Comparison of ENCODE assay signal across 8 mouse cellular contexts in genomic region chr12:88984375-88984774, GRCm38 (mm10).
A peak's percentile ranks its signal among the peaks of the same experiment; 100 is the strongest.
DNase-seq lines count a peak whose midpoint lies in the region; ATAC-seq and TF ChIP-seq lines count a peak whose summit lies in the region.

No protein-coding gene starts in this region.

- H3K4me1 ChIP-seq in MEL (ENCODE audit: control insufficient read depth in 1 of 2, insufficient read depth in 2 of 2, low read length in 2 of 2), result peaks cover 0 to 19% of the 10 kb centered on the region in 2 experiments; a peak in 3 of 4 replicates
- H3K4me1 ChIP-seq in hindbrain, embryonic 12.5 days, result peaks cover 25% of the 10 kb centered on the region
- peaks cover 41 to 54% of the 10 kb centered on the region in 2 experiments for H3K4me1 ChIP-seq in liver, embryonic 14.5 days (replicated peaks; ENCODE audit: control insufficient read depth in 2 of 2, insufficient read depth in 2 of 2, low read length in 1 of 2)
- H3K4me1 ChIP-seq in stomach, postnatal 0 days (replicated peaks; ENCODE audit: control insufficient read depth, insufficient read depth), result no peaks in the 10 kb centered on the region; the same call in 1 of the 2 replicates

- peak; percentile 91 for DNase-seq in MEL (ENCODE audit: low read depth, low spot score)
- DNase-seq in embryo, embryonic 11 days, result peak; percentile 54
- DNase-seq in liver, embryonic 14.5 days (ENCODE audit: low read depth in 3 of 3, low spot score in 3 of 3), result peak; percentile 96 to 98 (median 98)
- DNase-seq in stomach, postnatal 0 days (ENCODE audit: low spot score), result no peak
- no peak for DNase-seq in left cerebral cortex, adult 11 months (ENCODE audit: low spot score)
- no peak for DNase-seq in lung, postnatal 25 days (ENCODE audit: low spot score)
- no peak for DNase-seq in cerebellum, adult 8-10 months

- no peaks in the 10 kb centered on the region for H3K79me2 ChIP-seq in MEL (ENCODE audit: control insufficient read depth, insufficient read depth, low read length, poor library complexity)

- no peak for TF ChIP-seq CTCF in MEL (IDR thresholded peaks at IDR 0.05 in 2 of 3, conservative IDR thresholded peaks at IDR 0.05 in 1 of 3; ENCODE audit: control insufficient read depth in 1 of 3, insufficient read depth in 1 of 3, low read depth in 2 of 3, low read length in 3 of 3, poor library complexity in 1 of 3, severe bottlenecking in 1 of 3)
- no peak for TF ChIP-seq CTCF in liver, embryonic 14.5 days (IDR thresholded peaks at IDR 0.05; ENCODE audit: low read depth)
- no peak for TF ChIP-seq CTCF in stomach, postnatal 0 days (IDR thresholded peaks at IDR 0.05; ENCODE audit: low read depth)

- no peak for TF ChIP-seq RAD21 in MEL (IDR thresholded peaks at IDR 0.05; ENCODE audit: low read depth, low read length)

- no peak overlapping the region for H3K9ac ChIP-seq in MEL (ENCODE audit: control insufficient read depth, low read depth, low read length, poor library complexity, severe bottlenecking)
- no peak overlapping the region for H3K9ac ChIP-seq in hindbrain, embryonic 12.5 days
- H3K9ac ChIP-seq in liver, embryonic 14.5 days (replicated peaks), result peak overlapping the region; percentile 70
- H3K9ac ChIP-seq in stomach, postnatal 0 days (ENCODE audit: low read length), result no peak overlapping the region

- TF ChIP-seq EP300 in MEL (IDR thresholded peaks at IDR 0.05; ENCODE audit: low read depth in 1 of 2, low read length in 2 of 2), result peak; percentile 90 to 91
- TF ChIP-seq EP300 in liver, embryonic 14.5 days (IDR thresholded peaks at IDR 0.05; ENCODE audit: low read depth), result peak; percentile 96
- TF ChIP-seq EP300 in stomach, postnatal 0 days (optimal IDR thresholded peaks at IDR 0.05), result no peak

- TF ChIP-seq POLR2A in MEL (IDR thresholded peaks at IDR 0.05; ENCODE audit: control insufficient read depth in 1 of 2, insufficient read depth in 1 of 2, low read depth in 1 of 2, low read length in 2 of 2, poor library complexity in 1 of 2), result no peak

- peak; percentile 71 for ATAC-seq in hindbrain, embryonic 12.5 days (ENCODE audit: low FRiP score)
- peak; percentile 94 for ATAC-seq in liver, embryonic 14.5 days (ENCODE audit: insufficient read depth)
- peak; percentile 63; the same call in 1 of the 2 replicates for ATAC-seq in stomach, postnatal 0 days (ENCODE audit: low FRiP score, low TSS enrichment)

- H3K9me3 ChIP-seq in MEL (replicated peaks; ENCODE audit: insufficient read depth, low read length), result no peaks in the 10 kb centered on the region
- H3K9me3 ChIP-seq in hindbrain, embryonic 12.5 days (replicated peaks), result no peaks in the 10 kb centered on the region
- H3K9me3 ChIP-seq in liver, embryonic 14.5 days (ENCODE audit: control insufficient read depth, low read length), result no peaks in the 10 kb centered on the region
- no peaks in the 10 kb centered on the region for H3K9me3 ChIP-seq in stomach, postnatal 0 days (ENCODE audit: control insufficient read depth, low read length)

- WGBS in hindbrain, embryonic 12.5 days, result 13% methylated on average over 8 of the region's 8 CpGs
- WGBS in liver, embryonic 14.5 days (ENCODE audit: insufficient replicate concordance), result 2% methylated on average over 8 of the region's 8 CpGs
- WGBS in stomach, postnatal 0 days, result 19% methylated on average over 8 of the region's 8 CpGs

- peak overlapping the region; percentile 62 for H3K27ac ChIP-seq in MEL (ENCODE audit: control insufficient read depth, low read depth, low read length)
- H3K27ac ChIP-seq in hindbrain, embryonic 12.5 days, result peak overlapping the region; percentile 74
- H3K27ac ChIP-seq in liver, embryonic 14.5 days, result peak overlapping the region; percentile 100
- no peak overlapping the region for H3K27ac ChIP-seq in stomach, postnatal 0 days (replicated peaks)

- 0 out of 2 replicates have a peak overlapping the region, but pooled peaks have one; percentile 6 for H3K4me2 ChIP-seq in hindbrain, embryonic 12.5 days (replicated peaks)
- H3K4me2 ChIP-seq in liver, embryonic 14.5 days (ENCODE audit: low read depth), result peak overlapping the region; percentile 95
- H3K4me2 ChIP-seq in stomach, postnatal 0 days (replicated peaks; ENCODE audit: low read depth), result no peak overlapping the region

- H3K27me3 ChIP-seq in MEL (ENCODE audit: control insufficient read depth in 1 of 2, insufficient read depth in 2 of 2, low read length in 2 of 2), result peaks cover 0 to 1% of the 10 kb centered on the region in 2 experiments; a peak in 1 of 4 replicates
- H3K27me3 ChIP-seq in hindbrain, embryonic 12.5 days, result no peaks in the 10 kb centered on the region
- no peaks in the 10 kb centered on the region for H3K27me3 ChIP-seq in liver, embryonic 14.5 days (ENCODE audit: control insufficient read depth, insufficient read depth, low read length)
- no peaks in the 10 kb centered on the region for H3K27me3 ChIP-seq in stomach, postnatal 0 days (ENCODE audit: control insufficient read depth, insufficient read depth, low read length)

- H3K4me3 ChIP-seq in MEL (ENCODE audit: control insufficient read depth in 1 of 2, insufficient read depth in 1 of 2, low read depth in 2 of 2, low read length in 2 of 2), result peak overlapping the region; percentile 18 to 20; a peak in 3 of 4 replicates
- no peak overlapping the region for H3K4me3 ChIP-seq in hindbrain, embryonic 12.5 days
- H3K4me3 ChIP-seq in liver, embryonic 14.5 days (ENCODE audit: insufficient read depth in 1 of 2, low read depth in 2 of 2, low read length in 2 of 2), result peak overlapping the region; percentile 5 to 40
- H3K4me3 ChIP-seq in stomach, postnatal 0 days (ENCODE audit: low read depth, low read length), result no peak overlapping the region

- H3K36me3 ChIP-seq in MEL (ENCODE audit: control insufficient read depth in 1 of 2, insufficient read depth in 2 of 2, low read length in 2 of 2), result peaks cover 0 to 16% of the 10 kb centered on the region in 2 experiments; a peak in 2 of 4 replicates
- H3K36me3 ChIP-seq in hindbrain, embryonic 12.5 days, result no peaks in the 10 kb centered on the region
- H3K36me3 ChIP-seq in liver, embryonic 14.5 days (replicated peaks; ENCODE audit: control insufficient read depth, insufficient read depth, low read depth), result no peaks in the 10 kb centered on the region
- H3K36me3 ChIP-seq in stomach, postnatal 0 days (ENCODE audit: control insufficient read depth, insufficient read depth, low read length), result no peaks in the 10 kb centered on the region

TF ChIP-seq in MEL, 35 proteins besides CTCF, POLR2A, EP300 and RAD21 (continues in another document):
- TF ChIP-seq CHD1 (IDR thresholded peaks at IDR 0.05; ENCODE audit: low read depth, low read length) (no peak), TCF12 (IDR thresholded peaks at IDR 0.05; ENCODE audit: low read depth, low read length) (peak; percentile 98), TAL1 (IDR thresholded peaks at IDR 0.05; ENCODE audit: low read length) (peak; percentile 92), GABPA (IDR thresholded peaks at IDR 0.05; ENCODE audit: low read depth, low read length) (no peak), MAX (IDR thresholded peaks at IDR 0.05; ENCODE audit: low read length) (no peak; the same call in 1 of the 2 replicates), NRF1 (IDR thresholded peaks at IDR 0.05; ENCODE audit: insufficient read depth, low read depth, low read length, poor library complexity, severe bottlenecking) (no peak), KAT2A (conservative IDR thresholded peaks at IDR 0.05; ENCODE audit: low read depth, low read length) (no peak), HCFC1 (IDR thresholded peaks at IDR 0.05; ENCODE audit: low read depth, low read length) (0 out of 2 replicates have a peak, but pooled peaks have one; percentile 40), CHD2 (IDR thresholded peaks at IDR 0.05; ENCODE audit: low read length) (peak; percentile 17; the same call in 1 of the 2 replicates), RCOR1 (IDR thresholded peaks at IDR 0.05; ENCODE audit: low read depth, low read length) (peak; percentile 83), ZC3H11A (IDR thresholded peaks at IDR 0.05; ENCODE audit: low read depth, low read length) (no peak), SIN3A (IDR thresholded peaks at IDR 0.05; ENCODE audit: low read length) (peak; percentile 62; the same call in 1 of the 2 replicates), SMC3 (IDR thresholded peaks at IDR 0.05; ENCODE audit: low read depth, low read length) (no peak), USF1 (IDR thresholded peaks at IDR 0.05; ENCODE audit: low read depth, low read length) (no peak), MAZ (IDR thresholded peaks at IDR 0.05; ENCODE audit: low read depth, low read length) (peak; percentile 37; the same call in 1 of the 2 replicates), JUND (IDR thresholded peaks at IDR 0.05; ENCODE audit: low read depth, low read length) (no peak; the same call in 1 of the 2 replicates), MYB (IDR thresholded peaks at IDR 0.05; ENCODE audit: low read depth, low read length) (0 out of 2 replicates have a peak, but pooled peaks have one; percentile 6), POLR2AphosphoS5 (IDR thresholded peaks at IDR 0.05; ENCODE audit: borderline replicate concordance, low read depth, low read length) (no peak), ETS1 (IDR thresholded peaks at IDR 0.05; ENCODE audit: low read depth, low read length) (peak; percentile 84), ZKSCAN1 (IDR thresholded peaks at IDR 0.05; ENCODE audit: low read depth, low read length) (no peak), TBP (IDR thresholded peaks at IDR 0.05; ENCODE audit: low read depth, low read length) (peak; percentile 65), MYC (IDR thresholded peaks at IDR 0.05; ENCODE audit: low read depth, low read length) (no peak), NELFE (IDR thresholded peaks at IDR 0.05; ENCODE audit: low read depth, low read length) (no peak), POLR2AphosphoS2 (IDR thresholded peaks at IDR 0.05; ENCODE audit: low read length) (no peak), GATA1 (IDR thresholded peaks at IDR 0.05; ENCODE audit: low read depth, low read length) (peak; percentile 97), E2F4 (IDR thresholded peaks at IDR 0.05; ENCODE audit: borderline replicate concordance, low read depth, low read length) (no peak), ZMIZ1 (IDR thresholded peaks at IDR 0.05; ENCODE audit: low read depth, low read length) (no peak), ZNF384 (IDR thresholded peaks at IDR 0.05; ENCODE audit: low read depth, low read length) (peak; percentile 91), USF2 (IDR thresholded peaks at IDR 0.05; ENCODE audit: borderline replicate concordance in 1 of 2, insufficient read depth in 1 of 2, low read depth in 1 of 2, low read length in 2 of 2) (no peak), ELF1 (IDR thresholded peaks at IDR 0.05; ENCODE audit: low read depth, low read length) (no peak), MAFK (IDR thresholded peaks at IDR 0.05; ENCODE audit: borderline replicate concordance, low read depth, low read length) (no peak; the same call in 1 of the 2 replicates), BHLHE40 (IDR thresholded peaks at IDR 0.05; ENCODE audit: borderline replicate concordance, low read depth, low read length) (peak; percentile 64; the same call in 1 of the 2 replicates), MXI1 (IDR thresholded peaks at IDR 0.05; ENCODE audit: low read depth, low read length) (no peak; the same call in 1 of the 2 replicates)

Comparison
In these comparisons a context has a peak if more than half of its experiments do, and no peak if none do; other contexts are left out.
1. DNase-seq: peak in MEL (single experiment), embryo, embryonic 11 days (single experiment) and liver, embryonic 14.5 days (3 of 3); none in stomach, postnatal 0 days (single experiment), left cerebral cortex, adult 11 months (single experiment), lung, postnatal 25 days (single experiment) and cerebellum, adult 8-10 months (single experiment).
2. H3K4me3 ChIP-seq: peak in MEL (2 of 2) and liver, embryonic 14.5 days (2 of 2); none in hindbrain, embryonic 12.5 days (single experiment) and stomach, postnatal 0 days (single experiment).
3. Peak in every context shown above with its lines, with median percentiles within 50 percentile points of each other: ATAC-seq.